Mouse (Mus musculus) v-Abl transformed pro-B cells (cell line): ENCODE results near the gene Sdhd.
"Not testable (repeated sequence)": the region's sequence is repeated elsewhere in the genome, so short reads cannot be mapped to it uniquely, and the experiment has no call there.

Experiments
- in situ Hi-C, 2 experiments: fragments of 400-800 bp; cut with MboI; formaldehyde crosslinking; loops; one replicate each; pipeline ENCODE4 v1.15.1; 2025; ENCODE audit not compliant: unreplicated experiment in 2 of 2

Gene Sdhd

GRCm38 (mm10) chr9:50603189-50603997 is at the start of gene Sdhd, which contains the start of gene Timm8b:
Gene Sdhd (minus strand): TSS chr9:50603812.
Gene Timm8b (plus strand): TSS chr9:50603910.
- in situ Hi-C loops = loop anchor here (5.0 to 25.0 kb wide), 4 partner anchors 54 to 171 kb away; partner anchors contain the start of genes 1110032A03Rik (in 1 of the 2), Alg9 (in 1 of the 2), Cryab (in 1 of the 2) and Dlat (in 1 of the 2)

GRCm38 (mm10) chr9:50650503-50650902 is 46.9 kb upstream of the Sdhd start:
- in situ Hi-C loops = no loop called here

GRCm38 (mm10) chr9:50646826-50647370 is 43.3 kb upstream of the Sdhd start:
- in situ Hi-C loops = no loop called here

- in situ Hi-C loops = no loop called here
Measured at GRCm38 (mm10) chr9:50634270-50634669, 30.7 kb upstream of the Sdhd start.

GRCm38 (mm10) chr9:50633059-50633458 is 29.4 kb upstream of the Sdhd start:
- in situ Hi-C loops = no loop called here

GRCm38 (mm10) chr9:50632016-50632688 is 28.5 kb upstream of the Sdhd start:
- in situ Hi-C loops = no loop called here

GRCm38 (mm10) chr9:50630903-50631302 is 27.3 kb upstream of the Sdhd start:
- in situ Hi-C loops = not testable (repeated sequence)

GRCm38 (mm10) chr9:50617794-50618330 is 14.2 kb upstream of the Sdhd start:
- in situ Hi-C loops = loop anchor here in 1 of 2 experiments (25.0 kb wide), 1 partner anchor 144 kb away; the partner anchor contains the start of genes Cryab, Fdxacb1 and Hspb2

GRCm38 (mm10) chr9:50616766-50617603 is 13.4 kb upstream of the Sdhd start, which contains the start of the genes Pih1d2 and Nkapd1:
Gene Pih1d2 (plus strand): TSS chr9:50617321.
Gene Nkapd1 (minus strand): TSS chr9:50617464.
- in situ Hi-C loops = loop anchor here in 1 of 2 experiments (25.0 kb wide), 1 partner anchor 145 kb away; the partner anchor contains the start of genes Cryab, Fdxacb1 and Hspb2

- in situ Hi-C loops = loop anchor here in 1 of 2 experiments (25.0 kb wide), 1 partner anchor 146 kb away; the partner anchor contains the start of genes Cryab, Fdxacb1 and Hspb2
Measured at GRCm38 (mm10) chr9:50616161-50616560, 12.5 kb upstream of the Sdhd start.

GRCm38 (mm10) chr9:50612115-50612514 is 8.5 kb upstream of the Sdhd start:
- in situ Hi-C loops = loop anchor here in 1 of 2 experiments (25.0 kb wide), 1 partner anchor 150 kb away; the partner anchor contains the start of genes Cryab, Fdxacb1 and Hspb2

- in situ Hi-C loops = loop anchor here (5.0 to 25.0 kb wide), 4 partner anchors 53 to 170 kb away; partner anchors contain the start of genes 1110032A03Rik (in 1 of the 2), Alg9 (in 1 of the 2), Cryab (in 1 of the 2) and Dlat (in 1 of the 2)
Measured at GRCm38 (mm10) chr9:50604338-50604737, 726 bp upstream of the Sdhd start.

- in situ Hi-C loops = loop anchor here (5.0 to 25.0 kb wide), 4 partner anchors 53 to 171 kb away; partner anchors contain the start of genes 1110032A03Rik (in 1 of the 2), Alg9 (in 1 of the 2), Cryab (in 1 of the 2) and Dlat (in 1 of the 2)
Measured at GRCm38 (mm10) chr9:50603998-50604324, 349 bp upstream of the Sdhd start.

GRCm38 (mm10) chr9:50602055-50602845 is 1.4 kb downstream of the Sdhd start:
- in situ Hi-C loops = loop anchor here (5.0 to 25.0 kb wide), 4 partner anchors 55 to 173 kb away; partner anchors contain the start of genes 1110032A03Rik (in 1 of the 2), Alg9 (in 1 of the 2), Cryab (in 1 of the 2) and Dlat (in 1 of the 2)

GRCm38 (mm10) chr9:50601536-50601935 is 2.1 kb downstream of the Sdhd start:
- in situ Hi-C loops = loop anchor here (5.0 to 25.0 kb wide), 4 partner anchors 56 to 173 kb away; partner anchors contain the start of genes 1110032A03Rik (in 1 of the 2), Alg9 (in 1 of the 2), Cryab (in 1 of the 2) and Dlat (in 1 of the 2)

- in situ Hi-C loops = loop anchor here in 1 of 2 experiments (5.0 to 10.0 kb wide), 4 partner anchors 35 to 1102 kb away; partner anchors contain the start of genes Pts and Tex12
Measured at GRCm38 (mm10) chr9:50596973-50597372, 6.6 kb downstream of the Sdhd start.

GRCm38 (mm10) chr9:50594794-50595417 is 8.7 kb downstream of the Sdhd start:
- in situ Hi-C loops = loop anchor here (5.0 to 10.0 kb wide), 6 partner anchors 33 to 1100 kb away; partner anchors contain the start of genes Pts (in 1 of the 2) and Tex12 (in 1 of the 2)
